Mouse (Mus musculus) stomach, postnatal 0 days (tissue): ENCODE results near the gene Col4a6. TPM values are rescaled to one million over a fixed set of nuclear protein-coding genes. Genes with fewer than 3 reads are reported as not detected.

Source experiments
- ATAC-seq: fragments of 200-750 bp; cut with Nextera tagmentation; 2 replicates; pipeline ENCODE4 v1.8.0; 2017; ENCODE audit not compliant: low FRiP score, low TSS enrichment
- DNase-seq: peaks from one replicate; pipeline ENCODE4 v3.0.0-alpha.2; 2016; ENCODE audit warnings: low spot score
- H3K27ac ChIP-seq: fragments of 300-500 bp; sonication (generic); replicated peaks from 2 replicates; pipeline ENCODE4 v1.5.1; 2014; ENCODE audit warnings: mild to moderate bottlenecking, control low read depth
- H3K27me3 ChIP-seq: fragments of 300-500 bp; sonication (generic); 2 replicates; pipeline ENCODE4 v1.6.1; 2014; ENCODE audit warnings: low read length; ENCODE audit not compliant: control insufficient read depth, insufficient read depth
- H3K36me3 ChIP-seq: fragments of 300-500 bp; sonication (generic); 2 replicates; pipeline ENCODE4 v1.6.1; 2014; ENCODE audit warnings: low read length, mixed read lengths; ENCODE audit not compliant: control insufficient read depth, insufficient read depth
- H3K4me1 ChIP-seq: fragments of 300-500 bp; sonication (generic); replicated peaks from 2 replicates; pipeline ENCODE4 v1.6.1; 2014; ENCODE audit warnings: antibody characterized with exemption; ENCODE audit not compliant: control insufficient read depth, insufficient read depth
- H3K4me2 ChIP-seq: fragments of 300-500 bp; sonication (generic); replicated peaks from 2 replicates; pipeline ENCODE4 v1.6.1; 2014; ENCODE audit warnings: low read depth, mild to moderate bottlenecking, control low read depth, moderate library complexity
- H3K4me3 ChIP-seq: fragments of 300-500 bp; sonication (generic); 2 replicates; pipeline ENCODE4 v1.5.1; 2014; ENCODE audit warnings: low read depth, low read length, control low read depth
- H3K9ac ChIP-seq: fragments of 300-500 bp; sonication (generic); 2 replicates; pipeline ENCODE4 v1.6.1; 2014; ENCODE audit warnings: mild to moderate bottlenecking, low read length, control low read depth, mixed read lengths
- H3K9me3 ChIP-seq: fragments of 300-500 bp; sonication (generic); 2 replicates; pipeline ENCODE4 v1.6.1; 2016; ENCODE audit warnings: low read length; ENCODE audit not compliant: control insufficient read depth
- CTCF ChIP-seq: IDR thresholded peaks from 2 replicates; pipeline ENCODE4 v1.5.1; 2016; ENCODE audit warnings: antibody characterized with exemption, low read depth, mild to moderate bottlenecking, moderate library complexity
- EP300 ChIP-seq: optimal IDR thresholded peaks from 2 replicates; pipeline ENCODE3; 2016; ENCODE audit warnings: antibody characterized with exemption
- WGBS: fragments of 180-500 bp; shearing (Covaris S2); extraction: QIAGEN DNeasy Blood & Tissue Kit; methylation state at CpG from one replicate; pipeline ENCODE4 v1.1.7; 2014; 5-methylcytosine and 5-hydroxymethylcytosine counted together
- polyA plus RNA-seq: library from polyadenylated mRNA; unstranded; fragments of >200 nt; fragmentation: Nextera tagmentation; extraction: Ambion mirVana; gene quantifications from 2 replicates; pipeline ENCODE4 v1.2.1, GENCODE M21; 2015

The Col4a6 gene
- polyA plus RNA-seq, 1 experiment from 2014 or later: 5.9 TPM

DNA sequence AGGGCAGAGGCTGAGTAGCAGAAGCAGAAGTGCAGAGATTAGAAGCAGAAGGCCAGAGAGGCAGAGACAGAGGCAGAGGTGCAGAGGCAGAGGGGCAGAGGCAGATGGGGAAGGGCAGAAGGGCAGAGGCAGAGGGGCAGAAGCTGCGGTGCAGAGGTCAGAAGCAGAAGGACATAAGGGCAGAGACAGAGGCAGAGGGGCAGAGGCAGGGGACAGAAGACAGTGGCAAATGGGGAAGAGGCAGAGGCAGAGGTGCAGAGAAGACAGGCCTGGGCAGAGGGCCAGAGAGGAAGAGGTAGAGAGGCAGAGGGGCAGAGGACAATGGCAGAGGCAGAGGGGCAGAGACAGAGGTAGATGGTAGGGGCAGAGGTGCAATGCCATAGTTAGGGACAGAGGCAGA, 324.2 kb downstream of the Col4a6 start:
- 40% methylated on average over 1 of the region's 1 CpGs for WGBS

More for the DNA sequence above, 324.2 kb downstream of the Col4a6 start:
- no peak overlapping the region for H3K4me2 ChIP-seq
- ATAC-seq (no peak), DNase-seq (no peak)
- H3K4me1 ChIP-seq: no peaks in the 10 kb centered on the region
- H3K4me3 ChIP-seq: no peak overlapping the region
- no peaks in the 10 kb centered on the region for H3K27me3 ChIP-seq
- H3K9me3 ChIP-seq: no peaks in the 10 kb centered on the region
- no peak overlapping the region for H3K27ac ChIP-seq
- H3K36me3 ChIP-seq: no peaks in the 10 kb centered on the region
- TF ChIP-seq EP300: no peak
- TF ChIP-seq CTCF: no peak
- H3K9ac ChIP-seq: no peak overlapping the region

Other genes starting within 250 kb of the Col4a6 start
- 24.9 and 29.7 TPM in 2 replicates for gene Col4a5, start 1.3 kb upstream of the Col4a6 start, polyA plus RNA-seq